Comparison of ENCODE assay signal across 20 mouse cellular contexts in genomic region chr14:11762995-11763394, GRCm38 (mm10).
A peak's percentile ranks its signal among the peaks of the same experiment; 100 is the strongest.
DNase-seq lines count a peak whose midpoint lies in the region; ATAC-seq and TF ChIP-seq lines count a peak whose summit lies in the region.
"Had no signal": no experiment of that assay in that cellular context is flagged by ENCODE, and none has a peak within 500 bp of the region (broad histone marks: within the 10 kb centered on the region; RNA-seq: fewer than 3 reads in every experiment).

No protein-coding gene starts in this region.

- no peak for ATAC-seq in hindbrain, embryonic 14.5 days (ENCODE audit: low FRiP score)
- no peak for ATAC-seq in limb, embryonic 14.5 days (ENCODE audit: low FRiP score, low read depth)
- ATAC-seq: midbrain, embryonic 13.5 days had no signal

- peaks cover 28% of the 10 kb centered on the region for H3K4me1 ChIP-seq in hindbrain, embryonic 10.5 days (replicated peaks)
- H3K4me1 ChIP-seq in hindbrain, embryonic 14.5 days (replicated peaks; ENCODE audit: control insufficient read depth, insufficient read depth, low read length) = peaks cover 29% of the 10 kb centered on the region
- H3K4me1 ChIP-seq in limb, embryonic 14.5 days (ENCODE audit: control insufficient read depth, insufficient read depth, low read length) = peaks cover 25% of the 10 kb centered on the region

- no peak overlapping the region for H3K4me3 ChIP-seq in gastrocnemius, adult 2 months
- no peak overlapping the region for H3K4me3 ChIP-seq in hindbrain, embryonic 10.5 days
- no peak overlapping the region for H3K4me3 ChIP-seq in hindbrain, embryonic 14.5 days (replicated peaks; ENCODE audit: low read length)
- no peak overlapping the region for H3K4me3 ChIP-seq in limb, embryonic 14.5 days (replicated peaks; ENCODE audit: low read length)
- H3K4me3 ChIP-seq: forebrain, embryonic 12.5 days; left cerebral cortex, adult 2 months; limb, embryonic 13.5 days; midbrain, embryonic 13.5 days; neural tube, embryonic 15.5 days had no signal

- H3K9ac ChIP-seq in hindbrain, embryonic 14.5 days = no peak overlapping the region
- no peak overlapping the region for H3K9ac ChIP-seq in limb, embryonic 14.5 days (ENCODE audit: low read depth, low read length, severe bottlenecking)
- H3K9ac ChIP-seq: forebrain, embryonic 12.5 days; limb, embryonic 13.5 days; lung, embryonic 14.5 days; midbrain, embryonic 13.5 days; neural tube, embryonic 15.5 days had no signal

- WGBS in hindbrain, embryonic 10.5 days = 64% methylated on average over 7 of the region's 7 CpGs
- WGBS in hindbrain, embryonic 14.5 days = 82% methylated on average over 7 of the region's 7 CpGs
- WGBS in limb, embryonic 14.5 days = 63% methylated on average over 7 of the region's 7 CpGs

- TF ChIP-seq POLR2A in limb, embryonic 14.5 days (IDR thresholded peaks at IDR 0.05; ENCODE audit: borderline replicate concordance, extremely low read depth, insufficient read depth, insufficient read length) = no peak

- no peaks in the 10 kb centered on the region for H3K9me3 ChIP-seq in hindbrain, embryonic 10.5 days
- no peaks in the 10 kb centered on the region for H3K9me3 ChIP-seq in hindbrain, embryonic 14.5 days (ENCODE audit: control insufficient read depth, low read length)
- no peaks in the 10 kb centered on the region for H3K9me3 ChIP-seq in limb, embryonic 14.5 days (ENCODE audit: control insufficient read depth, low read length)
- H3K9me3 ChIP-seq: forebrain, embryonic 12.5 days; limb, embryonic 13.5 days; midbrain, embryonic 13.5 days; neural tube, embryonic 15.5 days had no signal

- no peaks in the 10 kb centered on the region for H3K27me3 ChIP-seq in hindbrain, embryonic 10.5 days (ENCODE audit: insufficient read depth, poor library complexity, severe bottlenecking)
- H3K27me3 ChIP-seq in hindbrain, embryonic 14.5 days (ENCODE audit: control insufficient read depth, insufficient read depth, low read length) = no peaks in the 10 kb centered on the region
- H3K27me3 ChIP-seq in limb, embryonic 14.5 days (ENCODE audit: control insufficient read depth, insufficient read depth, low read length) = no peaks in the 10 kb centered on the region
- H3K27me3 ChIP-seq: forebrain, embryonic 12.5 days; limb, embryonic 13.5 days; midbrain, embryonic 13.5 days; neural tube, embryonic 15.5 days had no signal

- intact Hi-C loops in gastrocnemius, adult 2 months (cut with DNase I) = no loop called here

- TF ChIP-seq CTCF in gastrocnemius, adult 2 months (IDR thresholded peaks at IDR 0.05) = no peak

- H3K27ac ChIP-seq in gastrocnemius, adult 2 months = no peak overlapping the region
- H3K27ac ChIP-seq in hindbrain, embryonic 10.5 days = 0 out of 2 replicates have a peak overlapping the region, but pooled peaks have one; percentile 13
- H3K27ac ChIP-seq in hindbrain, embryonic 14.5 days = no peak overlapping the region
- no peak overlapping the region for H3K27ac ChIP-seq in limb, embryonic 14.5 days (replicated peaks; ENCODE audit: low read depth, low read length)
- H3K27ac ChIP-seq: forebrain, embryonic 12.5 days; left cerebral cortex, adult 2 months; limb, embryonic 13.5 days; midbrain, embryonic 13.5 days; neural tube, embryonic 15.5 days had no signal

- H3K36me3 ChIP-seq in hindbrain, embryonic 10.5 days = no peaks in the 10 kb centered on the region
- H3K36me3 ChIP-seq in hindbrain, embryonic 14.5 days (replicated peaks; ENCODE audit: control insufficient read depth, insufficient read depth) = no peaks in the 10 kb centered on the region
- no peaks in the 10 kb centered on the region for H3K36me3 ChIP-seq in limb, embryonic 14.5 days (ENCODE audit: control insufficient read depth, insufficient read depth, low read length)
- H3K36me3 ChIP-seq: forebrain, embryonic 12.5 days; limb, embryonic 13.5 days; midbrain, embryonic 13.5 days; neural tube, embryonic 15.5 days had no signal

- H3K4me2 ChIP-seq in hindbrain, embryonic 14.5 days (replicated peaks) = no peak overlapping the region
- no peak overlapping the region for H3K4me2 ChIP-seq in limb, embryonic 14.5 days (replicated peaks; ENCODE audit: low read depth, low read length, severe bottlenecking)
- H3K4me2 ChIP-seq: forebrain, embryonic 12.5 days; limb, embryonic 13.5 days; lung, embryonic 14.5 days; midbrain, embryonic 13.5 days; neural tube, embryonic 15.5 days had no signal

- DNase-seq in gastrocnemius, adult 2 months = peak; percentile 25
- no peak for DNase-seq in gastrocnemius, postnatal 4 days (ENCODE audit: low spot score in 2 of 2)
- no peak for DNase-seq in hindbrain, embryonic 10.5 days (ENCODE audit: low spot score)
- no peak for DNase-seq in hindbrain, embryonic 14.5 days (ENCODE audit: low spot score)
- peak; percentile 27 for DNase-seq in embryo, embryonic 10.5 days (ENCODE audit: low spot score)
- DNase-seq in limb, embryonic 14.5 days (ENCODE audit: low spot score) = peak; percentile 27
- DNase-seq in adrenal gland, adult (ENCODE audit: inconsistent age in 2 of 2, low spot score in 1 of 2) = no peak
- no peak for DNase-seq in adrenal gland, adult 2 months
- DNase-seq: adrenal gland, adult 8-10 months; cerebellum, adult 11 months; cerebellum, postnatal 14 days; gastrocnemius, postnatal 25 days; kidney, adult 9 months; lung, embryonic 14.5 days; thymus, postnatal 14 days had no signal

Comparison
In these comparisons a context has a peak if more than half of its experiments do, and no peak if none do; other contexts are left out.
1. DNase-seq: peak in gastrocnemius, adult 2 months (single experiment), embryo, embryonic 10.5 days (single experiment) and limb, embryonic 14.5 days (single experiment); none in gastrocnemius, postnatal 4 days (0 of 2), hindbrain, embryonic 10.5 days (single experiment), hindbrain, embryonic 14.5 days (single experiment), adrenal gland, adult (0 of 2) and adrenal gland, adult 2 months (single experiment).